Mouse (Mus musculus) ES-Bruce4 (cell line): ENCODE measurements around the gene Xpnpep2.

ENCODE experiments used
- CTCF ChIP-seq: IDR thresholded peaks from one replicate; pipeline ENCODE4 v1.8.1; 2011; ENCODE audit warnings: low read depth, low read length
- POLR2A ChIP-seq: IDR thresholded peaks from one replicate; pipeline ENCODE4 v1.8.1; 2011; ENCODE audit warnings: low read length; ENCODE audit not compliant: insufficient read depth

- TF ChIP-seq POLR2A (no peak), CTCF (no peak)
Observed at GRCm38 (mm10) chrX:48147226-48147625, 38.7 kb downstream of the Xpnpep2 start.
